ENCODE assay signal across 14 mouse cellular contexts in genomic region chr12:70774816-70775591, GRCm38 (mm10).
"Had no signal": no experiment of that assay in that cellular context is flagged by ENCODE, and none has a peak within 500 bp of the region (broad histone marks: within the 10 kb centered on the region; RNA-seq: fewer than 3 reads in every experiment).

No protein-coding gene starts in this region.

- H3K4me1 ChIP-seq: limb, embryonic 13.5 days; midbrain, embryonic 10.5 days; neural tube, embryonic 12.5 days had no signal

- H3K9me3 ChIP-seq: kidney, embryonic 15.5 days; limb, embryonic 13.5 days; liver, embryonic 15.5 days; midbrain, embryonic 10.5 days; neural tube, embryonic 12.5 days had no signal

- DNase-seq: kidney, adult 2 months; kidney, postnatal 4 days; left cerebral cortex, postnatal 4 days; lung, postnatal 10 days; midbrain, embryonic 14.5 days; thymus, postnatal 4 days had no signal

- H3K27me3 ChIP-seq: kidney, embryonic 15.5 days; limb, embryonic 13.5 days; liver, embryonic 15.5 days; neural tube, embryonic 12.5 days had no signal

- H3K27ac ChIP-seq: kidney, embryonic 15.5 days; layer of hippocampus, adult 2 months; limb, embryonic 13.5 days; liver, embryonic 15.5 days; midbrain, embryonic 10.5 days; neural tube, embryonic 12.5 days had no signal

- H3K4me3 ChIP-seq: kidney, embryonic 15.5 days; layer of hippocampus, adult 2 months; limb, embryonic 13.5 days; liver, embryonic 15.5 days; midbrain, embryonic 10.5 days; myocyte; neural tube, embryonic 12.5 days had no signal

- H3K36me3 ChIP-seq: kidney, embryonic 15.5 days; limb, embryonic 13.5 days; liver, embryonic 15.5 days; midbrain, embryonic 10.5 days; neural tube, embryonic 12.5 days had no signal

- H3K9ac ChIP-seq: kidney, embryonic 15.5 days; limb, embryonic 13.5 days; liver, embryonic 15.5 days; lung, embryonic 14.5 days; neural tube, embryonic 12.5 days had no signal
